Mouse (Mus musculus): ENCODE measurements at regions not wholly inside any gene's neighbourhood (a gene's known extent, or its start where the extent isn't known, plus 50 kb on each side); places are given as distances from the start of the nearest gene placed in this dataset.

DNA sequence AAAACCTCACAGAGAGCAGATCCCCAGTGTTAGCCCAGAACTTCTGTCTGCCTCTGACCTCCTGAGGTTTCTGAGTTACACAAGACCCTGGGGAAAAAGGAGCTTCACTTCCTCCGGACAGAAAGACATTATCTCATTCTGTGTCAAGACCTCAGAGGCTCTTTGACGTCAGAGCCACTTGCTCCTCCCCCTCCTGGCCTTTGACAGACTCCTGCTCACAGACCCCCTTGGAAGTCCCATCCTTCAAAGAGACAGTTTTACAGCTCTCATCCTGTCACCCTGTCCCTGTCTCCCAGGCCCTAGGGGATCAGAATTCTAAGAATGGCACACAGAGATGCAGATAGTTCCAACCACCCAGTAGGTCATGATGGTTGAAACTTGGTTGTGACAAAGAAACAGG, 206.2 kb upstream of the Tnp1 start:
- 17% methylated on average over 2 of the region's 2 CpGs for WGBS
- no peak overlapping the region for H3K4me3 ChIP-seq
- no peak overlapping the region for H3K4me2 ChIP-seq (replicated peaks)
- no peak for ATAC-seq (ENCODE audit: insufficient number of reproducible peaks, insufficient read depth, low FRiP score, low TSS enrichment)
- H3K27me3 ChIP-seq: no peaks in the 10 kb centered on the region
- H3K9ac ChIP-seq: no peak overlapping the region
- H3K4me1 ChIP-seq: no peaks in the 10 kb centered on the region
- H3K9me3 ChIP-seq: no peaks in the 10 kb centered on the region
- no peak overlapping the region for H3K27ac ChIP-seq
- H3K36me3 ChIP-seq: no peaks in the 10 kb centered on the region

DNA sequence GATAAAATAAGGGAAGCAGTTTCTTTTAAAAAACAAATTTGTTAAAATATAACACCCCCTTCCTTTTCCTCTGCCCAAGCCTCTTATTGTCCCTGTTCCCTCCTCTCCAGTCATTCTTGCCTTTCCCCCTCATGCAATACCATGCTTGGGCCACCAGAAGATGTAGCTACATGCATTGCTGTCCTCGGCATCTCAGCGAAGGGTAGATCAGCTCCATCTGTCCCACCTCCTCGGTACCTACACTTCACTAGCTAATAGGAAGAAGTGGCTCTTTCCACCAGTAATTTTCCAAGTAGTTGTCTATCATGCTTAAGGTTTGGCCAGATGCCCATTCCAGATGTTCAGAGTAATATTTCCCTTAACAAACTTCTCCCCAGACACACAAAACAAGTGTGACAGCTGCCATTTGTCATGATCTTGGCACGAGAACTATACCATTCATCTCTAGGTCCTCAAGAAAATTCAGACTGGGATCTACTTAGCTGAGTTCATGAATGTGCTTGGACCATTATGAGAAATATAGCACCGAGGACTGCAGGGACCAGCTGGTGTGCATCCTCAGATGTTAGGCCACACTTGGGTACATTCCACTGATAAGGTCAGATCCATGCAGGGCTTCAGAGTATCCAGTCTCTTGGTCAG, 198.7 kb upstream of the Tnp1 start:
- ATAC-seq (ENCODE audit: insufficient number of reproducible peaks, insufficient read depth, low FRiP score, low TSS enrichment): no peak
- H3K36me3 ChIP-seq: no peaks in the 10 kb centered on the region
- 76% methylated on average over 5 of the region's 5 CpGs for WGBS
- no peak overlapping the region for H3K9ac ChIP-seq
- H3K9me3 ChIP-seq: no peaks in the 10 kb centered on the region
- H3K4me3 ChIP-seq: no peak overlapping the region
- no peak overlapping the region for H3K4me2 ChIP-seq (replicated peaks)
- H3K27me3 ChIP-seq: no peaks in the 10 kb centered on the region
- no peaks in the 10 kb centered on the region for H3K4me1 ChIP-seq
- H3K27ac ChIP-seq: no peak overlapping the region

DNA sequence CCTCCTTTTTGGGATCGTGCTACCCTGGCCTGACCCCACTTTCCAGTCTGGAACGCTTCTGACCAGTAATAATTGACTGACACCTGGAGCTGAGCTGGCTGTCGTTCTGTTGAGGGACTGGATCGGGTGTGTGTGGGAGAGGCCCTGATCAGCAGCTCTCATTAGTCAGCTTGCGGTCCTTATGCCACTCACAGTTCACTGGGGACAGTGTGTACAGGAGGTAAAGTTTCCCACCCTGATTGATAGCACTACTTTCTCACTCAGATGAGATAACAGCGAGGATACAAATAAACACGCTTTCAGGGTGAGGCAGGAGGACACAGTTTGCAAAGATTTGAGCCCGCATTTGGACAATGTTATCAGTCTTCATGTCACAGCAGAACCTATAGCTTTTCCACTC, 191.7 kb upstream of the Tnp1 start:
- ATAC-seq (ENCODE audit: insufficient number of reproducible peaks, insufficient read depth, low FRiP score, low TSS enrichment): no peak
- Histone ChIP-seq H3K27ac (no peak overlapping the region), H3K4me3 (no peak overlapping the region), H3K36me3 (no peaks in the 10 kb centered on the region), H3K9me3 (no peaks in the 10 kb centered on the region), H3K9ac (no peak overlapping the region), H3K4me1 (no peaks in the 10 kb centered on the region), H3K4me2 (replicated peaks) (no peak overlapping the region), H3K27me3 (no peaks in the 10 kb centered on the region)
- 75% methylated on average over 8 of the region's 8 CpGs for WGBS

DNA sequence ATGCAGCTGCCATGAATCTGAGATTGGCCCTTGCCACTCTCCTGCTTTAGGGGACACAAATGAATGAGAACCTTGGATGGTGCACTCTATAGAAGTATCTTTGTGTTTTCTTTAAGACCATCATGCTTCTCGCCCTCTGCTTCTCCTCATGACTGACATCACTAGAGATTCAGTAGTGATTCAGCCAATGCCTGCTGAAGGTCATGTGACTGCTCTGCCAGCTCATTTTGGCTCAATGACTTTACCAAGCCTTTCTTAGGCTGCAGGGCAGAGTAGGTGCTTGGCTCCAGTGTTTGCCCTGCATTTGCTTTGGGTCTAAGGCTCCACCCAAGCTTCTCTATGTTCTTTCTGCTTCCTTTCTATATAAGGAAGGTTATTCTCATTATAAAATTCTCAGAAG, 190.1 kb upstream of the Tnp1 start:
- H3K27ac ChIP-seq: no peak overlapping the region
- H3K27me3 ChIP-seq: no peaks in the 10 kb centered on the region
- no peaks in the 10 kb centered on the region for H3K4me1 ChIP-seq
- ATAC-seq (ENCODE audit: insufficient number of reproducible peaks, insufficient read depth, low FRiP score, low TSS enrichment): no peak
- no peak overlapping the region for H3K9ac ChIP-seq
- H3K4me2 ChIP-seq (replicated peaks): no peak overlapping the region
- no peaks in the 10 kb centered on the region for H3K9me3 ChIP-seq
- H3K4me3 ChIP-seq: no peak overlapping the region
- no peaks in the 10 kb centered on the region for H3K36me3 ChIP-seq
- WGBS: 97% methylated on average over 1 of the region's 1 CpGs

DNA sequence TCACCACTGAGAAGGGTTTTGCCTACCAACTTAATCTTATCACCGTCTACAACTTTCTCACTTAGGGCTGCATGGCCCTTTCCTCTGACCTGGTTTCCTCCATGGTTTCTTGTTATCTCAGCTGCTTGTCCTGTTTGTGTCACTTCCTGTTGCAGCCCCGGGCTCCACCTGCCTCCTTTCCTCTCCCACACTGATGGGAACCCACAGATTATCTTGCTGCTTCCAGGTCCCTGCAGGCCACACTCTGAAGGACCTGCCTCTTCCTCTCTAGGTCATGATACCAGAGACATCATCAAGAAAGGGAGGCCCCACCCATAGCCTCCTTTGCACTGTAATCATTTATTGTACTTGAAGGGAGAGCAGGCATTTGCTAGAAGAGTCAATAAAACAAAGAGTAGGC, 184.4 kb upstream of the Tnp1 start:
- no peak overlapping the region for H3K4me2 ChIP-seq (replicated peaks)
- H3K9me3 ChIP-seq: no peaks in the 10 kb centered on the region
- no peaks in the 10 kb centered on the region for H3K36me3 ChIP-seq
- no peak for ATAC-seq (ENCODE audit: insufficient number of reproducible peaks, insufficient read depth, low FRiP score, low TSS enrichment)
- H3K27ac ChIP-seq: no peak overlapping the region
- H3K4me3 ChIP-seq: no peak overlapping the region
- H3K9ac ChIP-seq: no peak overlapping the region
- no peaks in the 10 kb centered on the region for H3K27me3 ChIP-seq
- 62% methylated on average over 2 of the region's 2 CpGs for WGBS
- no peaks in the 10 kb centered on the region; the same call in 1 of the 2 replicates for H3K4me1 ChIP-seq

DNA sequence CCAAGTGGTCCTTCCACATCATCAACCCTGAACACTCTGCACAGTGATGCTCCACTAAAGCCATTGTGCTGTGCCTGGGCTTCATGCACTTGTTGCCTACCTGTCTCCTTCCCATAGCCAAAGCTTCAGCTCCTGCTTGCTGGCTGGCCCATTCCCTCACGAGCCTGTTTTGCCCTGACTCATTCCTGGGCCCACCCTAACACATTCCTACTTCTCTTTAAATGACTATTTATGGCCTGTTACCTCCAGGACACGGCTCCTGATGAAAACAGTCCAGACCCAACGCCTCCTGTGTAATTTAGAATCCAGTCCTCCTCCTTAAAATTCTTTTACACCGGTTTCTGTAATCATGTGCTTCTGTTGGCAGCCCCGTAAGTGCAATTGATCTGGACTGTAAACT, 175.1 kb upstream of the Tnp1 start:
- Histone ChIP-seq H3K4me2 (replicated peaks) (no peak overlapping the region), H3K9ac (no peak overlapping the region), H3K9me3 (no peaks in the 10 kb centered on the region), H3K27ac (no peak overlapping the region), H3K27me3 (no peaks in the 10 kb centered on the region), H3K4me1 (no peaks in the 10 kb centered on the region), H3K4me3 (no peak overlapping the region), H3K36me3 (no peaks in the 10 kb centered on the region)
- WGBS: 74% methylated on average over 5 of the region's 5 CpGs
- no peak for ATAC-seq (ENCODE audit: insufficient number of reproducible peaks, insufficient read depth, low FRiP score, low TSS enrichment)

DNA sequence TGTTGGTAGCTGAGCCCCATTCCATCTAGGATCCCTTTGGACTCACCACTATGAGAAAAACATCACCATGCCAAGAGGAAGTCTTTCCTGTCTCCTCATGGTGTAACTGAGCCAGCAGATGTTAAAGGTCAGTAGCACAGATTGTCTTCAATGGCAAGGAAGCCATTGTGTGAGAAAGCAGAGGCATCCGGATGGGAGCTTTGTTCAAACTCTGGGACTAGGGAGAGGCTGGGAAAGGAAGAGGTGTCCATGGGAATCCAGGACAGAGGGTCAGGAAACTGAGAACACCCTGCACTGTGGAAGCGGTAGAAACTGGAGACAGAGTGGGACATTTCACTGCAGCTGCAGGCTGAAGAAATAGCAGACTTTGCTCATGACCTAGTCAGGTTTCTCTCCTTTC, 173.1 kb upstream of the Tnp1 start:
- Histone ChIP-seq H3K4me1 (no peaks in the 10 kb centered on the region), H3K27ac (no peak overlapping the region), H3K4me2 (replicated peaks) (no peak overlapping the region), H3K27me3 (no peaks in the 10 kb centered on the region), H3K4me3 (no peak overlapping the region), H3K9ac (no peak overlapping the region), H3K36me3 (no peaks in the 10 kb centered on the region), H3K9me3 (no peaks in the 10 kb centered on the region)
- WGBS: 67% methylated on average over 2 of the region's 2 CpGs
- ATAC-seq (ENCODE audit: insufficient number of reproducible peaks, insufficient read depth, low FRiP score, low TSS enrichment): no peak

DNA sequence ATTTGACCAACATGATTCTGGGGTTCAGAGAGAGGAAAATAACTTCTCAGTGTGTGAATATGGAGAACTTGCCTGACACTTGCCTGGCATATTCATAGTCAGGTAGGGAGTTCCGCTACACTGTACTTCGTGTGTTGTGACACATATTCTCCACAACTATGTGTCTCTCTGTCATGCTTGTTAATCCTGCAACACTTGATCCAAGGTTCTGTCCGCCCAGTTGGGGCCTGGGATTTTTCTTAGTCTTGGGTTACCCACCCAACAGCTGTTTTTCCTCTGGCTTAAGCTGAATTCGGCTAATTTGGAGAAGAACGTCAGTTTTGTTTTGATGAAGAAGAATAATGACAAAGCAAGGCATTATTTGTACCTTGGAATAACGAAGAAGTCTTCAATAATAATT, 168.8 kb upstream of the Tnp1 start:
- H3K9me3 ChIP-seq: no peaks in the 10 kb centered on the region
- ATAC-seq (ENCODE audit: insufficient number of reproducible peaks, insufficient read depth, low FRiP score, low TSS enrichment): no peak
- 81% methylated on average over 6 of the region's 6 CpGs for WGBS

DNA sequence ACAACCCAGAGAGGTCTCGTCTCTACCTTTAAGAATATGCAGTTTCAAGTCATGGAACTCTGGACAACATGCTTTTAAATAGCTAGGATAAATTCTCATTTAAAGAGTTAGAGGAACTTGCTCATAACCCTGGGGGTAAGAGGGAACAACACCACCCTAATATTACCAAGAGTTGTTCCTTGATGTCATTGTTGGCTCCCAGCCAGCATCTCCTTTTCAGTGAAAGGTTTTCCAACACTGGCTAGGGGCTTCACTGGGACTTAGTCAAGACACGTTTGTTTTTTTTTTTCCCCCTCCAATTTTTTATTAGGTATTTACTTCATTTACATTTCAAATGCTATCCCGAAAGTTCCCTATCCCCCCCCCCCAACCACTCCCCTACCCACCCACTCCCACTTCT, 163.1 kb upstream of the Tnp1 start:
- 79% methylated on average over 3 of the region's 3 CpGs for WGBS
- ATAC-seq (ENCODE audit: insufficient number of reproducible peaks, insufficient read depth, low FRiP score, low TSS enrichment): no peak
- Histone ChIP-seq H3K27ac (no peak overlapping the region), H3K4me2 (replicated peaks) (no peak overlapping the region), H3K9me3 (no peaks in the 10 kb centered on the region), H3K36me3 (no peaks in the 10 kb centered on the region), H3K9ac (no peak overlapping the region), H3K4me1 (no peaks in the 10 kb centered on the region), H3K27me3 (no peaks in the 10 kb centered on the region), H3K4me3 (no peak overlapping the region)

More for the DNA sequence above, 168.8 kb upstream of the Tnp1 start:
- no peak overlapping the region for H3K4me2 ChIP-seq (replicated peaks)
- no peaks in the 10 kb centered on the region for H3K4me1 ChIP-seq
- no peak overlapping the region for H3K27ac ChIP-seq
- H3K9ac ChIP-seq: no peak overlapping the region
- H3K4me3 ChIP-seq: no peak overlapping the region
- H3K27me3 ChIP-seq: no peaks in the 10 kb centered on the region
- H3K36me3 ChIP-seq: no peaks in the 10 kb centered on the region

DNA sequence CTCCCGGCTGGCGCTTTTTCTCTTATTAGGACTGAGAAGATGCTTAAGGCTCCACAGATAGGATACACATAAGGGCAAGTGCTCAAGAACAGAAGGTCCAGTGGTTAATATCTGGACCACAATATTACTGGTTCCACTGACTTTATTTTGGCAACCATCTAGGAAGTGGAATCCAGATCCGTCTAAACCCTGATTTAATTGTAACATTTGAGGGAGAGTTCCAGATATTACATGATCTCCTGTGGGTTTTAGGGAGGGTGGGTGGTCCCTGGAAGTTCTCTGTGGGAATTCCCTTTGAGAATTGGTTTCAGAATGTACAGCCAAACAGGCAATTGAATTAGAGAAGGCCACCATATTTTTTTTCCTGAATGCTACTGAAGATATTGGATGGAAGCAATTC, 161.4 kb upstream of the Tnp1 start:
- Histone ChIP-seq H3K9ac (no peak overlapping the region), H3K4me3 (no peak overlapping the region), H3K4me1 (no peaks in the 10 kb centered on the region), H3K4me2 (replicated peaks) (no peak overlapping the region), H3K27me3 (no peaks in the 10 kb centered on the region), H3K36me3 (no peaks in the 10 kb centered on the region), H3K27ac (no peak overlapping the region), H3K9me3 (no peaks in the 10 kb centered on the region)
- ATAC-seq (ENCODE audit: insufficient number of reproducible peaks, insufficient read depth, low FRiP score, low TSS enrichment): no peak
- 91% methylated on average over 3 of the region's 3 CpGs for WGBS

DNA sequence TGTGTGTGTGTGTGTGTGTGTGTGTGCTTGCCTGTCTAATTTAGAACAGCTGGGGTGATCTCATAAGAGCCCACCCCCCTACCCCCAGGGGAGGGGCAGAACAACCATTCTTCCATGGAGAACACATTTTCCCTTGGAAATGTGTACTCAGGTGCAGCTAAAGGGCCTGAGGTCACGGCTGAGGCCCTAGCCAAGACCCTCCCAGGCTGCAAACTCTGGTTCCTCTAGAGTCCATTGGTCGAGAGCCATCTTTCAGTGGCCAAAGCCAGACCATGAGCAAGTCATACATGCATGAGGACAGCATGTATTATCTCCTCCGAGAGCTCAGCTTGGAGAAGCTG, 154.9 kb upstream of the Tnp1 start:
- H3K36me3 ChIP-seq: no peaks in the 10 kb centered on the region
- 36% methylated on average over 3 of the region's 3 CpGs for WGBS
- no peaks in the 10 kb centered on the region for H3K9me3 ChIP-seq
- H3K9ac ChIP-seq: no peak overlapping the region
- H3K27me3 ChIP-seq: no peaks in the 10 kb centered on the region
- H3K4me3 ChIP-seq: no peak overlapping the region
- H3K27ac ChIP-seq: no peak overlapping the region
- H3K4me1 ChIP-seq: peaks cover 10% of the 10 kb centered on the region
- H3K4me2 ChIP-seq (replicated peaks): no peak overlapping the region
- peak; percentile 64; the same call in 1 of the 2 replicates for ATAC-seq (ENCODE audit: insufficient number of reproducible peaks, insufficient read depth, low FRiP score, low TSS enrichment)

DNA sequence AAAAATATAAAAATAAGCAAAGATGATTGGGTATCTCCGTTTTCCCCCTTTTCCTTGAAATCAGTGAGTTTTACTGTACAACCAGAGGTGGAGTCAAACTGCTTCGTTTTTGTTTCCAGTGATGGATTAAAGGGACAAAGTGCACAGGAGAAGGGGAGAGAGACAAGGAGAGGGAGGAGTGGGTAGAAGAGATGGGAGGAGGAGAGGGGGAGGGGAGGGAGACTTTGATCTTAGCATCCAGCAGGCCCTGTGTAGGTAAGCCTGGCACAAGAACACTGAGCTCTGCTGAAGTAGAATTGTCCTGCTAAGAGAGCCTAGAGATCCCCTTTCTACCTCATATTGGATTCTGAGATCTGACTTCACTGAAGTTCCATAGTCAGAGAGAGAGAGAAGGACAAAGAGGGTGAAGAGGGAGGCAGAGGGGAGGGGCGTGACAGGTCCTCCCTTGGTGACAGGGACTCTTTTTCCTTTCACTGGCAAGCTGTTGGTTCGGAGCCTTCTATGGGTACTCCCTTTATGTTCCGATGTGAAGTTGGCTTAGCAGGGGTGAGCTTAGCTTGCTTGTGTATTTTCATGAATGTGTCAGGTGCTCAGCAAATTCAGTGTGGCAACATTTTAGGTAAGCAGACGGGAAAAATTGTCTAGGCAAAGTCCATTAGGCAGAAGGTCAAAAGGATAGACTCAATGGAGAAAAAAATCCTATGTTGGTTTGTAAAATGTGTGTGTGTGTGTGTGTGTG, 154.4 kb upstream of the Tnp1 start:
- no peaks in the 10 kb centered on the region for H3K36me3 ChIP-seq
- peaks cover 10% of the 10 kb centered on the region for H3K4me1 ChIP-seq
- WGBS: 43% methylated on average over 6 of the region's 6 CpGs
- no peak overlapping the region for H3K27ac ChIP-seq
- no peak overlapping the region for H3K4me3 ChIP-seq
- no peak overlapping the region for H3K9ac ChIP-seq
- H3K4me2 ChIP-seq (replicated peaks): no peak overlapping the region
- ATAC-seq (ENCODE audit: insufficient number of reproducible peaks, insufficient read depth, low FRiP score, low TSS enrichment): no peak
- no peaks in the 10 kb centered on the region for H3K9me3 ChIP-seq
- no peaks in the 10 kb centered on the region for H3K27me3 ChIP-seq
